Mouse (Mus musculus): ENCODE results near the gene Erap1. TPM values are rescaled to one million over a fixed set of nuclear protein-coding genes. Genes with fewer than 3 reads are reported as not detected.
"Not testable (repeated sequence)": the region's sequence is repeated elsewhere in the genome, so short reads cannot be mapped to it uniquely, and the experiment has no call there.

The Erap1 gene
- 43.5 and 46.1 TPM in 2 replicates for polyA plus RNA-seq (2011; ENCODE audit: insufficient read depth, insufficient read length, low read depth, missing spikeins)

DNA sequence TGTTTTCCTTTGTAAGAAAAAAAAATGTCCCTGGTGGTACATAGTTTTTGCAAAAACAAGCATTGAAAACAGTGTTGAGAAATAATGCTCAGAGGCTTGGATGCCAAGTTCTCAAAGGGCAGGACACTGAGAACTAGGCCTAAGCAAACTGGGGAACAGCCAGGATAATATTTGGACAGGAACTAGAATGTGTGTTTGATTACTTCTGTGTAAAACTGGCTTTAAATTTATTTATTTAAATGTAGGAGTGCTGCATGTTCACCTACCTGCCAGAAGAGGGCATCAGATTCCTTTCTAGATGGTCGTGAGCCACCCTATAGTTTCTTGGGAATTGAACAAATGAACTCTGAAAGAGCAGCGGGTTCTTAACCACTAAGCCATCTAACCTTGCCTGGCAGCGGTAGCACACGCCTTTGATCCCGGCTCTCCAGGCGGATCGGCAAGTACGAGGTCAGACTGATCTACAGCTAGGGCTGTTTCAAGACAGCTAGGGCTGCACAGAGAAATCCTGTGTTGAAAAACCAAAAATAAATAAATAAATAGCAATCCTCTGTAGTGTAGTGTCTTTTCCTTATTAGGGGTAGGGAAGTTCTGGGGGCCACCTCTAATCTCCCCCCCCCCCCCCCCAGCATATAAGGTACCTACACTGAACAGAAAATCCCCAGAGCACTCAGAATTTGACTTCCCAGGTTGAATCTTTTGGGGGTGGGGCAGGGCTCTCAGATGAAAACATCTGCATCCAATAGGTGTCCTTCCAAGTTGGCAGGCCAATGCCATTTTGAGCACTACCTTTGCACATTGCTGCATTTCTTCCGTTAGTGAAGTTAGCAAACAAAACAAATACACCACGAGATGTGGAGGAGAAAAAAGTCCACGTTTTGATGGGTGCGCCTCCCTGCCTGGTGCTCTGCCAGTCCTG lies at the start of gene Erap1:
Gene Erap1, plus strand, starts transcription at position 776 of the 919 bp plus-strand sequence.
- Histone ChIP-seq H3K4me3 (ENCODE audit: low read depth, low read length) (peak within 1 kb of the TSS; percentile 89), H3K4me1 (ENCODE audit: control insufficient read depth, insufficient read depth, low read length) (no peaks in the 10 kb centered on the region), H3K27ac (ENCODE audit: insufficient read depth, low read length) (no peak within 1 kb of the TSS), H3K9ac (ENCODE audit: low read depth, poor library complexity, severe bottlenecking) (peak within 1 kb of the TSS; percentile 78), H3K36me3 (ENCODE audit: control insufficient read depth, insufficient read depth, low read length, poor library complexity, severe bottlenecking) (no peaks in the 10 kb centered on the region), H3K27me3 (ENCODE audit: control insufficient read depth, insufficient read depth, low read length, poor library complexity, severe bottlenecking) (no peaks in the 10 kb centered on the region), H3K9me3 (replicated peaks; ENCODE audit: control insufficient read depth, insufficient read depth, low read length, poor library complexity, severe bottlenecking) (no peaks in the 10 kb centered on the region)
- no peak for TF ChIP-seq POLR2A (IDR thresholded peaks at IDR 0.05; ENCODE audit: insufficient read depth, low read length)
- peak; percentile 31 for TF ChIP-seq CTCF (IDR thresholded peaks at IDR 0.05; ENCODE audit: low read depth, low read length)

DNA sequence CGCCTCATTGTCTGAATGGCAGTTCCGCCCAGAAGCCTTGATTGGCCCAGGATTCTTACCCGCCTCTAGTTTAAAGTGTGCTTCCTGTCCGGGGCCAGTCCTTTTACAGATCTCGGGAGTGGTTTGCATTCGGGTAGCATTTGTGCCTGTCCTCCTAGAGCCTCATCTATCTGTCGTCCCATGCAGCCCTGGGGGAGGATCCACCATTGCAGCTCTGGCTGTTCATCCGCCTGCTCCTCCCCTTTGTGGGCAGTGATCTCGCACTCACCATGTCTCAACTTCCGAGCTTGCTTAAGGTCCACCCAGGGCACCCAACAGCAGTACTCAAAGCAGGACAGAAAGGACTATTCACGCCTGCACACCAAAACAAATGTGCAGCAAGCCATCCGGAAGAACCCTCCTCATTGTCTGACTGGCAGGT lies 48.0 kb upstream of the Erap1 start:
- not testable (repeated sequence) for H3K27me3 ChIP-seq (ENCODE audit: control insufficient read depth, insufficient read depth, low read length, poor library complexity, severe bottlenecking); H3K36me3 ChIP-seq (ENCODE audit: control insufficient read depth, insufficient read depth, low read length, poor library complexity, severe bottlenecking); H3K9me3 ChIP-seq (replicated peaks; ENCODE audit: control insufficient read depth, insufficient read depth, low read length, poor library complexity, severe bottlenecking); H3K4me1 ChIP-seq (ENCODE audit: control insufficient read depth, insufficient read depth, low read length)
- Histone ChIP-seq H3K27ac (ENCODE audit: insufficient read depth, low read length) (peak overlapping the region; percentile 82), H3K4me3 (ENCODE audit: low read depth, low read length) (peak overlapping the region; percentile 76), H3K9ac (ENCODE audit: low read depth, poor library complexity, severe bottlenecking) (peak overlapping the region; percentile 37)

GRCm38 (mm10) chr13:74591828-74592227 lies 47.5 kb upstream of the Erap1 start:
- peak overlapping the region; percentile 82 for H3K27ac ChIP-seq (ENCODE audit: insufficient read depth, low read length)

DNA sequence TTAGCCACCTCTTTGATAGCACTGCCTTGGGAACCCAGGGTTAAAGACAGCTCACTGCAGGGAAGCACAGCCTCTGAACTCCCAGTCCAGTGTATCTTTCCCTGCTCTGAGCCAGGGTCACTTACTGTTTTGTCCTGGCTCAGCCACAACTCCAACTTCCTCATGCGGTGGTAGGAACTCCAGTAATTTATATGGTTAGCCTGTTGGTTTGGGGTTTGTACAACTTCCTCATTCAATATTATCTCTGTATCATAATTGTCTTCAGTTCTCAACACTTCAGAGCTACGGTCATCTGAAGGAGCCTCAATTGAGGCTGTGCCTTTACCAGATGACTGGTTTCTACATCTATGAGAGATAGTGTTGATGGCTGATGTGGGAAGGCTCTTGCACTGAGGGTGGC lies 42.3 kb upstream of the Erap1 start:
- not testable (repeated sequence) for H3K9ac ChIP-seq (ENCODE audit: low read depth, poor library complexity, severe bottlenecking); H3K4me1 ChIP-seq (ENCODE audit: control insufficient read depth, insufficient read depth, low read length); H3K27ac ChIP-seq (ENCODE audit: insufficient read depth, low read length); H3K36me3 ChIP-seq (ENCODE audit: control insufficient read depth, insufficient read depth, low read length, poor library complexity, severe bottlenecking); H3K27me3 ChIP-seq (ENCODE audit: control insufficient read depth, insufficient read depth, low read length, poor library complexity, severe bottlenecking); H3K9me3 ChIP-seq (replicated peaks; ENCODE audit: control insufficient read depth, insufficient read depth, low read length, poor library complexity, severe bottlenecking); H3K4me3 ChIP-seq (ENCODE audit: low read depth, low read length)

More at GRCm38 (mm10) chr13:74591828-74592227, 47.5 kb upstream of the Erap1 start:
- H3K9me3 ChIP-seq (replicated peaks; ENCODE audit: control insufficient read depth, insufficient read depth, low read length, poor library complexity, severe bottlenecking); H3K4me1 ChIP-seq (ENCODE audit: control insufficient read depth, insufficient read depth, low read length); H3K27me3 ChIP-seq (ENCODE audit: control insufficient read depth, insufficient read depth, low read length, poor library complexity, severe bottlenecking); H3K36me3 ChIP-seq (ENCODE audit: control insufficient read depth, insufficient read depth, low read length, poor library complexity, severe bottlenecking): not testable (repeated sequence)
- Histone ChIP-seq H3K4me3 (ENCODE audit: low read depth, low read length) (peak overlapping the region; percentile 76), H3K9ac (ENCODE audit: low read depth, poor library complexity, severe bottlenecking) (0 out of 2 replicates have a peak overlapping the region, but pooled peaks have one; percentile 22)

GRCm38 (mm10) chr13:74601776-74602175 lies 37.6 kb upstream of the Erap1 start:
- H3K36me3 ChIP-seq (ENCODE audit: control insufficient read depth, insufficient read depth, low read length, poor library complexity, severe bottlenecking); H3K27ac ChIP-seq (ENCODE audit: insufficient read depth, low read length); H3K9me3 ChIP-seq (replicated peaks; ENCODE audit: control insufficient read depth, insufficient read depth, low read length, poor library complexity, severe bottlenecking); H3K4me1 ChIP-seq (ENCODE audit: control insufficient read depth, insufficient read depth, low read length); H3K27me3 ChIP-seq (ENCODE audit: control insufficient read depth, insufficient read depth, low read length, poor library complexity, severe bottlenecking); H3K4me3 ChIP-seq (ENCODE audit: low read depth, low read length); H3K9ac ChIP-seq (ENCODE audit: low read depth, poor library complexity, severe bottlenecking): not testable (repeated sequence)

DNA sequence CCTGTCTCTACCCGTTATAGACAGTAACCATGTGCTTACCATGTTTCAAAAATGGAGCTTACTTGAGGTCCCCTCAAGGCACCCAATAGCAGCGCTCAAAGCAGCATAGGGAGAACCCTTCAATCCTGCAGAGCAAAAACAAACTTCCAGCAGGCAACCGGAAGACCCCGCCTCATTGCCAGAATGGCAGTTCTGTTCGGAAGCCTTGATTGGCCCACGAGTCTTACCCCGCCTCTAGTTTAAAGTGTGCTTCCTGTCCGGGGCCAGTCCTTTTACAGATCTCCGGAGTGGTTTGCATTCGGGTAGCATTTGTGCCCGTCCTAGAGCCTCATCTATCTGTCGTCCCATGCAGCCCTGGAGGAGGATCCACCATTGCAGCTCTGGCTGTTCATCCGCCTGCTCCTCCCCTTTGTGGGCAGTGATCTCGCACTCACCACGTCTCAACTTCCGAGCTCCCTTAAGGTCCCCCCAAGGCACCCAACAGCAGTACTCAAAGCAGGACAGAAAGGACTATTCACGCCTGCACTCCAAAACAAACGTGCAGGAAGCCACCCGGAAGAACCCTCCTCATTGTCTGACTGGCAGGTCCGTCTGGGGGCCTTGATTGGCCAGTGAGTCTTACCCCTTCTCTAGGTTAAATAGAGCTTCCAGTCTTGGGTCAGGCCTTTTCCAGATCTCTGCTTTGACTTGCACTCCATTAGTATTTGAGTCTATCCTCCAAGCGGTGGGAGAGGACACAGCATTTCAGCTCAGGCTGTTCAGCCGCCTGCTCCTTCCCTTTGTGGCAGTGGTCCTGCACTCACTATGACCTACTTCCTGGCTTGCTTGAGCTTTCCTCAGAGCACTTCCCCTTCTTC lies 22.0 kb upstream of the Erap1 start:
- H3K36me3 ChIP-seq (ENCODE audit: control insufficient read depth, insufficient read depth, low read length, poor library complexity, severe bottlenecking); H3K27me3 ChIP-seq (ENCODE audit: control insufficient read depth, insufficient read depth, low read length, poor library complexity, severe bottlenecking); H3K9me3 ChIP-seq (replicated peaks; ENCODE audit: control insufficient read depth, insufficient read depth, low read length, poor library complexity, severe bottlenecking); H3K4me1 ChIP-seq (ENCODE audit: control insufficient read depth, insufficient read depth, low read length): not testable (repeated sequence)
- H3K27ac ChIP-seq (ENCODE audit: insufficient read depth, low read length), result peak overlapping the region; percentile 95
- peak overlapping the region; percentile 63 for H3K9ac ChIP-seq (ENCODE audit: low read depth, poor library complexity, severe bottlenecking)
- H3K4me3 ChIP-seq (ENCODE audit: low read depth, low read length), result peak overlapping the region; percentile 85
- TF ChIP-seq POLR2A (IDR thresholded peaks at IDR 0.05; ENCODE audit: insufficient read depth, low read length), result peak; percentile 32
